Mouse (Mus musculus) MEL (cell line): Measurements from ENCODE around the gene Eprs.
A peak's percentile ranks its signal among the peaks of the same experiment; 100 is the strongest.

Experiments used
- BHLHE40 ChIP-seq: IDR thresholded peaks from 2 replicates; pipeline ENCODE4 v1.6.1; 2012; ENCODE audit warnings: low read depth, mild to moderate bottlenecking, inconsistent platforms, low read length, improper control_type of control experiment, borderline replicate concordance
- CTCF ChIP-seq, 3 experiments: IDR thresholded peaks in 2 of 3; conservative IDR thresholded peaks in 1 of 3; 2 replicates each; pipeline ENCODE4 v1.5.1; 2011 to 2012; ENCODE audit warnings: low read length in 3 of 3, low read depth in 2 of 3, mild to moderate bottlenecking in 2 of 3, improper control_type of control experiment in 1 of 3, inconsistent platforms in 1 of 3, mixed read lengths in 1 of 3, moderate library complexity in 1 of 3; ENCODE audit not compliant: control insufficient read depth in 1 of 3, insufficient read depth in 1 of 3, poor library complexity in 1 of 3, severe bottlenecking in 1 of 3
- EP300 ChIP-seq, 2 experiments: IDR thresholded peaks; 2 replicates each; pipeline ENCODE4 v1.6.1; 2011; ENCODE audit warnings: improper control_type of control experiment in 2 of 2, low read length in 2 of 2, low read depth in 1 of 2, mild to moderate bottlenecking in 1 of 2
- ETS1 ChIP-seq: IDR thresholded peaks from 2 replicates; pipeline ENCODE4 v1.6.1; 2012; ENCODE audit warnings: low read depth, mild to moderate bottlenecking, inconsistent platforms, low read length, improper control_type of control experiment, moderate library complexity
- GATA1 ChIP-seq: IDR thresholded peaks from 2 replicates; pipeline ENCODE4 v1.6.1; 2011; ENCODE audit warnings: low read depth, low read length, improper control_type of control experiment
- MAX ChIP-seq: IDR thresholded peaks from 2 replicates; pipeline ENCODE4 v1.6.1; 2011; ENCODE audit warnings: low read length, improper control_type of control experiment
- POLR2A ChIP-seq, 2 experiments: IDR thresholded peaks; 2 replicates each; pipeline ENCODE4 v1.6.1; 2011 to 2012; ENCODE audit warnings: low read length in 2 of 2, mild to moderate bottlenecking in 2 of 2, control low read depth in 1 of 2, improper control_type of control experiment in 1 of 2, low read depth in 1 of 2, moderate library complexity in 1 of 2; ENCODE audit not compliant: control insufficient read depth in 1 of 2, insufficient read depth in 1 of 2, poor library complexity in 1 of 2
- POLR2AphosphoS2 ChIP-seq: IDR thresholded peaks from 2 replicates; pipeline ENCODE4 v1.6.1; 2011; ENCODE audit warnings: low read length, improper control_type of control experiment
- POLR2AphosphoS5 ChIP-seq: IDR thresholded peaks from 2 replicates; pipeline ENCODE4 v1.6.1; 2012; ENCODE audit warnings: low read depth, borderline replicate concordance, mild to moderate bottlenecking, inconsistent platforms, low read length, moderate library complexity, mixed read lengths
- USF1 ChIP-seq: IDR thresholded peaks from 2 replicates; pipeline ENCODE4 v1.6.1; 2014; ENCODE audit warnings: low read depth, mild to moderate bottlenecking, inconsistent platforms, low read length, improper control_type of control experiment, moderate library complexity
- ZC3H11A ChIP-seq: IDR thresholded peaks from 2 replicates; pipeline ENCODE4 v1.6.1; 2012; ENCODE audit warnings: low read depth, mild to moderate bottlenecking, inconsistent platforms, low read length, improper control_type of control experiment
- ZMIZ1 ChIP-seq: IDR thresholded peaks from 2 replicates; pipeline ENCODE4 v1.6.1; 2012; ENCODE audit warnings: low read depth, mild to moderate bottlenecking, inconsistent platforms, low read length, improper control_type of control experiment, moderate library complexity

GRCm38 (mm10) chr1:185469551-185470021 lies 106.7 kb downstream of the Eprs start:
- TF ChIP-seq ZMIZ1 (no peak; the same call in none of the 2 replicates), CTCF (IDR thresholded peaks at IDR 0.05 in 2 of 3, conservative IDR thresholded peaks at IDR 0.05 in 1 of 3; ENCODE audit: control insufficient read depth in 1 of 3, insufficient read depth in 1 of 3, low read depth in 2 of 3, low read length in 3 of 3, poor library complexity in 1 of 3, severe bottlenecking in 1 of 3) (no peak), POLR2A (IDR thresholded peaks at IDR 0.05; ENCODE audit: control insufficient read depth in 1 of 2, insufficient read depth in 1 of 2, low read depth in 1 of 2, low read length in 2 of 2, poor library complexity in 1 of 2) (no peak), USF1 (peak; percentile 28; the same call in 1 of the 2 replicates), ETS1 (no peak; the same call in 1 of the 2 replicates), POLR2AphosphoS5 (no peak), EP300 (IDR thresholded peaks at IDR 0.05; ENCODE audit: low read depth in 1 of 2, low read length in 2 of 2) (peak; percentile 65 to 84), MAX (peak; percentile 77), GATA1 (peak; percentile 90), POLR2AphosphoS2 (no peak), ZC3H11A (no peak), BHLHE40 (peak; percentile 71; the same call in 1 of the 2 replicates)
